In genomic region chr7:118688199-118688598, GRCm38 (mm10) we compare ENCODE assay signal across 8 mouse cellular contexts. TPM values are rescaled to one million over a fixed set of nuclear protein-coding genes. Genes with fewer than 3 reads are reported as not detected.
DNase-seq lines count a peak whose midpoint lies in the region; ATAC-seq and TF ChIP-seq lines count a peak whose summit lies in the region.

No protein-coding gene starts in this region.

- DNase-seq in heart, adult 2 months = peak; percentile 53 to 71
- peak; percentile 92 to 96 for DNase-seq in cerebellum, postnatal 10 days
- DNase-seq in frontal cortex, postnatal 14 days (ENCODE audit: low spot score in 2 of 2) = peak; percentile 73 to 86
- peak; percentile 53 to 73 for DNase-seq in left cerebral cortex, adult 8-10 months (ENCODE audit: low spot score in 2 of 2)
- DNase-seq in spleen, adult 2 months (ENCODE audit: low read depth in 1 of 2, low spot score in 2 of 2) = peak in 1 of 2 experiments; percentile 43

- H3K36me3 ChIP-seq in heart, adult 2 months (ENCODE audit: control insufficient read depth, insufficient read depth, low read length) = no peaks in the 10 kb centered on the region
- H3K36me3 ChIP-seq in heart, embryonic 12.5 days = peaks cover 53% of the 10 kb centered on the region
- H3K36me3 ChIP-seq in midbrain, embryonic 13.5 days = peaks cover 61% of the 10 kb centered on the region
- H3K36me3 ChIP-seq in spleen, adult 2 months (ENCODE audit: control insufficient read depth, insufficient read depth, low read length) = peaks cover 37% of the 10 kb centered on the region

- H3K4me1 ChIP-seq in heart, adult 2 months (ENCODE audit: control insufficient read depth, insufficient read depth, low read length) = no peaks in the 10 kb centered on the region
- H3K4me1 ChIP-seq in heart, embryonic 12.5 days (replicated peaks) = no peaks in the 10 kb centered on the region
- H3K4me1 ChIP-seq in midbrain, embryonic 13.5 days (replicated peaks) = no peaks in the 10 kb centered on the region
- H3K4me1 ChIP-seq in spleen, adult 2 months (ENCODE audit: control insufficient read depth, insufficient read depth, insufficient read length) = no peaks in the 10 kb centered on the region

- intact Hi-C loops in heart, adult 2 months (cut with DNase I) = loop anchor here (1.0 to 5.0 kb wide), 2 partner anchors 93 to 241 kb away; partner anchors contain the start of gene Syt17

- no peak overlapping the region for H3K4me3 ChIP-seq in heart, adult 2 months
- no peak overlapping the region for H3K4me3 ChIP-seq in heart, embryonic 12.5 days
- no peak overlapping the region for H3K4me3 ChIP-seq in midbrain, embryonic 13.5 days (replicated peaks)
- no peak overlapping the region for H3K4me3 ChIP-seq in spleen, adult 2 months (ENCODE audit: extremely low read depth, insufficient read depth, insufficient read length)

- H3K79me2 ChIP-seq in heart, adult 2 months (replicated peaks; ENCODE audit: control insufficient read depth, insufficient read depth, low read length) = no peaks in the 10 kb centered on the region

- WGBS in heart, adult 2 months = 32% methylated on average over 5 of the region's 5 CpGs
- 25% methylated on average over 5 of the region's 5 CpGs for WGBS in heart, embryonic 12.5 days
- WGBS in midbrain, embryonic 13.5 days = 18% methylated on average over 5 of the region's 5 CpGs
- 47% methylated on average over 5 of the region's 5 CpGs for WGBS in spleen, adult 2 months

- TF ChIP-seq POLR2A in heart, adult 2 months (IDR thresholded peaks at IDR 0.05; ENCODE audit: insufficient read depth, low read depth, low read length) = no peak
- no peak for TF ChIP-seq POLR2A in spleen, adult 2 months (IDR thresholded peaks at IDR 0.05; ENCODE audit: low read depth, low read length)

- H3K27ac ChIP-seq in heart, adult 2 months = no peak overlapping the region
- no peak overlapping the region for H3K27ac ChIP-seq in heart, embryonic 12.5 days (ENCODE audit: poor library complexity, severe bottlenecking)
- H3K27ac ChIP-seq in midbrain, embryonic 13.5 days = no peak overlapping the region; the same call in 1 of the 2 replicates
- H3K27ac ChIP-seq in spleen, adult 2 months (ENCODE audit: insufficient read depth, low read length) = no peak overlapping the region

- no peaks in the 10 kb centered on the region for H3K9me3 ChIP-seq in heart, embryonic 12.5 days (replicated peaks)
- H3K9me3 ChIP-seq in midbrain, embryonic 13.5 days = no peaks in the 10 kb centered on the region

- H3K9ac ChIP-seq in heart, adult 2 months (ENCODE audit: low read depth, low read length) = no peak overlapping the region
- H3K9ac ChIP-seq in heart, embryonic 12.5 days = no peak overlapping the region
- no peak overlapping the region for H3K9ac ChIP-seq in midbrain, embryonic 13.5 days (replicated peaks)

- ATAC-seq in heart, embryonic 12.5 days (ENCODE audit: insufficient number of reproducible peaks, low FRiP score) = no peak
- ATAC-seq in inflammation-experienced regulatory T-cells, adult 6 months = peak; percentile 56
- ATAC-seq in midbrain, embryonic 13.5 days = peak; percentile 73

- no peak for TF ChIP-seq EP300 in heart, adult 2 months (IDR thresholded peaks at IDR 0.05; ENCODE audit: insufficient read depth, low read depth, low read length)

- peak; percentile 89 for TF ChIP-seq CTCF in heart, adult 2 months (IDR thresholded peaks at IDR 0.05)
- TF ChIP-seq CTCF in spleen, adult 2 months (IDR thresholded peaks at IDR 0.05; ENCODE audit: extremely low read depth, insufficient read depth, insufficient read length, insufficient replicate concordance) = peak; percentile 39; the same call in 1 of the 2 replicates

- H3K27me3 ChIP-seq in heart, adult 2 months (ENCODE audit: control insufficient read depth, insufficient read depth, low read length) = no peaks in the 10 kb centered on the region
- H3K27me3 ChIP-seq in heart, embryonic 12.5 days (replicated peaks) = peaks cover 35% of the 10 kb centered on the region
- H3K27me3 ChIP-seq in midbrain, embryonic 13.5 days = no peaks in the 10 kb centered on the region
- H3K27me3 ChIP-seq in spleen, adult 2 months (ENCODE audit: control insufficient read depth, insufficient read depth, low read length) = no peaks in the 10 kb centered on the region

- H3K4me2 ChIP-seq in heart, embryonic 12.5 days = no peak overlapping the region
- no peak overlapping the region for H3K4me2 ChIP-seq in midbrain, embryonic 13.5 days (replicated peaks)

RNA-seq across cellular contexts. Expression of gene Gde1, which starts 17.4 kb away (rescaled TPM):
- 10 to 100 TPM; 30.2 to 34.5 TPM for total RNA-seq in heart, adult 2 months (2021)
- polyA plus RNA-seq in heart, adult 2 months (2012; rRNA removed) = 54.9 and 62.8 TPM in 2 replicates
- 70.1 and 74.6 TPM in 2 replicates for polyA plus RNA-seq in heart, embryonic 12.5 days (2016; fragmentation: Nextera tagmentation; extraction: Ambion mirVana)
- 10 to 100 TPM; 12.8 to 16.8 (median 14.4) TPM for polyA plus RNA-seq in inflammation-experienced regulatory T-cells, adult 6 months (2017; shearing (Covaris generic))
- total RNA-seq in left cerebral cortex, adult 8-10 months (2022) = 100 to 1,000 TPM; 218 to 257 (median 233) TPM
- 138 and 140 TPM in 2 replicates for polyA plus RNA-seq in midbrain, embryonic 13.5 days (2015; fragmentation: Nextera tagmentation; extraction: Ambion mirVana)
- 43.8 and 96.5 TPM in 2 replicates for polyA plus RNA-seq in spleen, adult 2 months (2012; rRNA removed)

RNA-seq across cellular contexts. Expression of gene Ccp110, which starts 24.2 kb away (rescaled TPM):
- total RNA-seq in heart, adult 2 months (2021) = 1 to 10 TPM; 1.5 to 1.6 TPM
- polyA plus RNA-seq in heart, adult 2 months (2012; rRNA removed) = 1.4 and 2.0 TPM in 2 replicates
- 9.6 and 9.7 TPM in 2 replicates for polyA plus RNA-seq in heart, embryonic 12.5 days (2016; fragmentation: Nextera tagmentation; extraction: Ambion mirVana)
- polyA plus RNA-seq in inflammation-experienced regulatory T-cells, adult 6 months (2017; shearing (Covaris generic)) = 1 to 10 TPM; 3.5 to 8.4 (median 5.1) TPM
- 10 to 100 TPM; 52.1 to 59.6 (median 56.5) TPM for total RNA-seq in left cerebral cortex, adult 8-10 months (2022)
- polyA plus RNA-seq in midbrain, embryonic 13.5 days (2015; fragmentation: Nextera tagmentation; extraction: Ambion mirVana) = 35.9 and 37.4 TPM in 2 replicates
- 1.4 and 1.5 TPM in 2 replicates for polyA plus RNA-seq in spleen, adult 2 months (2012; rRNA removed)

RNA-seq across cellular contexts. Expression of gene Vps35l, which starts 51.8 kb away (rescaled TPM):
- total RNA-seq in heart, adult 2 months (2021) = 10 to 100 TPM; 21.0 to 21.7 TPM
- 26.5 and 30.2 TPM in 2 replicates for polyA plus RNA-seq in heart, adult 2 months (2012; rRNA removed)
- 55.7 and 55.8 TPM in 2 replicates for polyA plus RNA-seq in heart, embryonic 12.5 days (2016; fragmentation: Nextera tagmentation; extraction: Ambion mirVana)
- polyA plus RNA-seq in inflammation-experienced regulatory T-cells, adult 6 months (2017; shearing (Covaris generic)) = 10 to 100 TPM; 53.6 to 58.6 (median 55.6) TPM
- total RNA-seq in left cerebral cortex, adult 8-10 months (2022) = 10 to 100 TPM; 56.2 to 72.5 (median 59.8) TPM
- 94.0 and 97.5 TPM in 2 replicates for polyA plus RNA-seq in midbrain, embryonic 13.5 days (2015; fragmentation: Nextera tagmentation; extraction: Ambion mirVana)
- polyA plus RNA-seq in spleen, adult 2 months (2012; rRNA removed) = 27.6 and 31.3 TPM in 2 replicates
